Mouse (Mus musculus) lung, embryonic 15.5 days (tissue): ENCODE results near the gene Ddi2. TPM values are rescaled to one million over a fixed set of nuclear protein-coding genes. Genes with fewer than 3 reads are reported as not detected.
"Not testable (repeated sequence)": the region's sequence is repeated elsewhere in the genome, so short reads cannot be mapped to it uniquely, and the experiment has no call there.

ENCODE experiments used
- ATAC-seq: fragments of 200-750 bp; cut with Nextera tagmentation; 2 replicates; pipeline ENCODE4 v1.8.0; 2017; ENCODE audit warnings: moderate number of reproducible peaks, borderline replicate concordance; ENCODE audit not compliant: low FRiP score, low TSS enrichment; ENCODE audit errors: extremely low read depth
- H3K27ac ChIP-seq: fragments of 300-500 bp; sonication (generic); 2 replicates; pipeline ENCODE4 v1.5.1; 2015; ENCODE audit warnings: moderate library complexity, mild to moderate bottlenecking, inconsistent platforms
- H3K27me3 ChIP-seq: fragments of 300-500 bp; sonication (generic); 2 replicates; pipeline ENCODE4 v1.6.1; 2015; ENCODE audit warnings: inconsistent platforms
- H3K36me3 ChIP-seq: fragments of 300-500 bp; sonication (generic); 2 replicates; pipeline ENCODE4 v1.6.1; 2015; ENCODE audit warnings: inconsistent platforms
- H3K4me1 ChIP-seq: fragments of 300-500 bp; sonication (generic); 2 replicates; pipeline ENCODE4 v1.6.1; 2015; ENCODE audit warnings: inconsistent platforms
- H3K4me2 ChIP-seq: fragments of 300-500 bp; sonication (generic); 2 replicates; pipeline ENCODE4 v1.6.1; 2015; ENCODE audit warnings: inconsistent platforms, mild to moderate bottlenecking, moderate library complexity
- H3K4me3 ChIP-seq: fragments of 300-500 bp; sonication (generic); 2 replicates; pipeline ENCODE4 v1.5.1; 2015; ENCODE audit warnings: mild to moderate bottlenecking, inconsistent platforms
- H3K9ac ChIP-seq: fragments of 300-500 bp; sonication (generic); 2 replicates; pipeline ENCODE4 v1.6.1; 2015; ENCODE audit warnings: inconsistent platforms
- H3K9me3 ChIP-seq: fragments of 300-500 bp; sonication (generic); 2 replicates; pipeline ENCODE4 v1.6.1; 2016; ENCODE audit warnings: inconsistent platforms
- WGBS: fragments of 180-500 bp; shearing (Covaris S2); methylation state at CpG from one replicate; pipeline ENCODE4 v1.1.7; 2015; 5-methylcytosine and 5-hydroxymethylcytosine counted together
- polyA plus RNA-seq: library from polyadenylated mRNA; unstranded; fragments of >200 nt; fragmentation: Nextera tagmentation; extraction: Ambion mirVana; gene quantifications from 2 replicates; pipeline ENCODE4 v1.2.1, GENCODE M21; 2015

Gene Ddi2
- 22.1 and 22.8 TPM in 2 replicates for polyA plus RNA-seq

DNA sequence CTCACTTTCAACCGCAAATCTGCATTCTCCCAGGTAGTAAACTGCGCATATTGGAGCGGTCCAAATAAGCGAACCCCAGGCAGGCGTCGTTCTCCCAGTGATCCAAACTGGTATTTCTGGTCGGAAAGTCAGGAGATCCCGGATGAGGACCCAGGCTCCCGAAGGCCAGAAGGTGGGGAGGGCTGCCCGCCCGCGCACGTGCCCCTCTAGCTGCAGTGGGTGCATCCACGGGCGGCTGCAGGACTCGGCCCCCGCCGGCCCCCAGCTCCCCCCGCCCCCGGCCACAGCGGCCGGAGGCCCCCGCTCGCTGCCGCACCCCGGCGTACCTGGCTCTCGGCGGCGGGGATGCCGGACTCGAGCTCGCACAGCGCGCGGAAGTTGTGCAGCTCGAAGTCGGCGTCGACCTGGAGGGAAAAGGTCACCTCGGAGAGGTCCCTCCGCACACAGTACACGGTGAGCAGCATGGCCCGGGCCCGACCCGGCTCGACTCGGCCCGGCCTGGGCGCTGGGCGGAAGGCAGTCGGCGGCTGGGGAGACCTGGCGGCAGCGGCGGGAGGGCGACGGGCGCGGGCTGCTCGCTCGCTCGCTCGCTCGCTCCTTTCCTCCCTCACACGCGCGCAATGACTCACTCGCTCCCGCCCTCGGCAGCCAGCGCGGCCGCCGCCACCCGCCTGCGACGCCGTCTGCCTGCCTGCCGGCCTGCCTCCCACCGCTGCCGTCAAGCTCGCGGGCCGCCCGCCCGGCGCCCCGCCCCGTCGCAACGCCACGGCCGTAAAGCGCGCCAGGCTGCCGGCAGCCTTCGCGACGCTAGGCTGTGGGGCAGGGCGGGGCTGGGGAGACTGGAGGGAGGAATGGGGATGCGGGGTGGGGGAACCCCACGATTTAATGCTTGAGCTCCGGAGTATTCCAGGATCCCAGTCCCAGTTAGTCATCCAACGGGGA, at the start of gene Ddi2:
Gene Ddi2, minus strand, starts transcription at position 689 of the 942 bp plus-strand sequence.
- peak within 1 kb of the TSS; percentile 97 for H3K4me3 ChIP-seq
- H3K9ac ChIP-seq: peak within 1 kb of the TSS; percentile 88
- WGBS: under 1% methylated on average over 84 of the region's 105 CpGs
- peak within 1 kb of the TSS; percentile 78 for H3K4me2 ChIP-seq
- H3K27ac ChIP-seq: peak within 1 kb of the TSS; percentile 96
- 0 out of 2 replicates have a peak, but pooled peaks cover 4% of the 10 kb centered on the region for H3K36me3 ChIP-seq
- peaks cover 41% of the 10 kb centered on the region for H3K4me1 ChIP-seq
- H3K9me3 ChIP-seq: no peaks in the 10 kb centered on the region
- ATAC-seq: peak; percentile 77
- no peaks in the 10 kb centered on the region for H3K27me3 ChIP-seq

DNA sequence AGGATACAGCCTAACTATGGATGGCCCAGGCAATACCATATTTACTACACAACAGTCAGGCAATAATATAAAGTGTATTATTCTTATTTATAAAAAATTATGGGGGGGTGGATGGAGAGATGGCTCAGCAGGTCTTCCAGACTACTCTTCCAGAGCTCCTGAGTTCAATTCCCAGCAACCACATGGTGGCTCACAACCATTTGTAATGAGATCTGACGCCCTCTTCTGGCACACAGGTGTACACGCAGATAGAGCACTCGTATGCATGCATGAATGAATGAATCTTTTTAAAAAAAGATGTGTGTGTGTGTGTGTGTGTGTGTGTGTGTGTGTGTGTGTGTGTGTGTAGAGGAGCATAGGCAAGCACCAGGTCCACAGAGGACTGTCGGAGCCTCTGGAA, 49.8 kb upstream of the Ddi2 start:
- Histone ChIP-seq H3K36me3 (peaks cover 47% of the 10 kb centered on the region), H3K4me1 (peaks cover 14% of the 10 kb centered on the region; the same call in 1 of the 2 replicates)
- not testable (repeated sequence) for H3K4me2 ChIP-seq, ATAC-seq, H3K27ac ChIP-seq, H3K9me3 ChIP-seq, H3K27me3 ChIP-seq, H3K4me3 ChIP-seq, H3K9ac ChIP-seq
- WGBS: 86% methylated on average over 4 of the region's 4 CpGs

DNA sequence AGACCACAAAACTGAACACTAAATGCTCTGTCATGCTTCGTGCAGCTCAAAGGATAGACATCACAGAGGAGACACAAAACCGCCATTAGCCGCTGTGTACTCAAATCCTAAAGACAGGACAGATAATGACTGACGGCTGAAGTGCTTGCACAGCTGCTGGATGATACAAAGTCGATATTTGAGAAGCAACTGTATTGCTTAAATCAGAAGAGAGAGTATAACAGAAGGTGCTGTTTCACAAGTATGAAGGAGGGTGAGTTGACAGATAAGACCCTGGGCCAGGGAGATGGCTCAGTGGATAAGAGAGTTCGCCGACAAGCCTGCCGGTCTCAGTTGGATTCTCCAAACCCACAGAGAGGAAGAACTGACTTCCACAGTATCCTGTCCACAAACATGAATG, 48.6 kb upstream of the Ddi2 start:
- H3K27me3 ChIP-seq: no peaks in the 10 kb centered on the region
- peaks cover 47% of the 10 kb centered on the region for H3K36me3 ChIP-seq
- peaks cover 26% of the 10 kb centered on the region for H3K4me1 ChIP-seq
- WGBS: 85% methylated on average over 8 of the region's 8 CpGs
- no peaks in the 10 kb centered on the region for H3K9me3 ChIP-seq
- no peak for ATAC-seq
- H3K9ac ChIP-seq: no peak overlapping the region
- H3K4me2 ChIP-seq: no peak overlapping the region
- H3K4me3 ChIP-seq: no peak overlapping the region
- H3K27ac ChIP-seq: no peak overlapping the region

DNA sequence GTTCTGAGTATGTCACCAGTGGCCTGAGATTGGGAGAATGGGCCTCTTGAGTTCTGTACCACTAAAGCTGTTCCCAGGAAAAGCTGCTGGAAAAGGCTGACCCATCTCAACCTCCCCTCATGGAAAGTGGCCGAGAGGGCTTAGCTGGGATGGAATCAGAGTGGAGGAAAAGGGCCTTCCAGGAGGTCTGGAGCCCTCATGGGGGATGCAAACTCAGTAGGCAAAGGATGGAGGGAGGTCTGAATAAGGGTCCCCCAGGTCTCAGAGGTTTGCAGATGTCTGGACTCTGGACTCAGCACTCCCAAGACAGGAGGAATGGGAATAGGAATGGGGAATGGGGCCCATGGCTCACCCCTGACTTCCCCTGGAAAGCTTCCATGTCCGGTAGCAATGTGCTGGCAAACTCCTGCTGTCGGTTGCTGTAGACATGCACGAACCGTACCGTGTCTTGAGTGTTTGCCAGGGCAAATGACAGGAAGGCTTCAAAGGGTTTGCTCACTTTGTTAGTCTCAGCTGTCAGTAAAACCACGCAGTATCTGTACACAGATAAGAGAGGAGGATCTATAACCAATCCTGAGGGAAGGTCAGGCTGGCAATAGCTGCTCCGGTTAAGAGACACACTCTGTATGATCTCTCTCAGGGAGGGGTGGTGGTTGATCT, 46.4 kb upstream of the Ddi2 start:
- peaks cover 37% of the 10 kb centered on the region for H3K36me3 ChIP-seq
- no peaks in the 10 kb centered on the region for H3K27me3 ChIP-seq
- H3K9ac ChIP-seq: no peak overlapping the region
- no peak overlapping the region for H3K27ac ChIP-seq
- no peaks in the 10 kb centered on the region for H3K9me3 ChIP-seq
- H3K4me3 ChIP-seq: no peak overlapping the region
- no peak for ATAC-seq
- WGBS: 38% methylated on average over 8 of the region's 8 CpGs
- H3K4me1 ChIP-seq: peaks cover 34% of the 10 kb centered on the region
- H3K4me2 ChIP-seq: no peak overlapping the region

DNA sequence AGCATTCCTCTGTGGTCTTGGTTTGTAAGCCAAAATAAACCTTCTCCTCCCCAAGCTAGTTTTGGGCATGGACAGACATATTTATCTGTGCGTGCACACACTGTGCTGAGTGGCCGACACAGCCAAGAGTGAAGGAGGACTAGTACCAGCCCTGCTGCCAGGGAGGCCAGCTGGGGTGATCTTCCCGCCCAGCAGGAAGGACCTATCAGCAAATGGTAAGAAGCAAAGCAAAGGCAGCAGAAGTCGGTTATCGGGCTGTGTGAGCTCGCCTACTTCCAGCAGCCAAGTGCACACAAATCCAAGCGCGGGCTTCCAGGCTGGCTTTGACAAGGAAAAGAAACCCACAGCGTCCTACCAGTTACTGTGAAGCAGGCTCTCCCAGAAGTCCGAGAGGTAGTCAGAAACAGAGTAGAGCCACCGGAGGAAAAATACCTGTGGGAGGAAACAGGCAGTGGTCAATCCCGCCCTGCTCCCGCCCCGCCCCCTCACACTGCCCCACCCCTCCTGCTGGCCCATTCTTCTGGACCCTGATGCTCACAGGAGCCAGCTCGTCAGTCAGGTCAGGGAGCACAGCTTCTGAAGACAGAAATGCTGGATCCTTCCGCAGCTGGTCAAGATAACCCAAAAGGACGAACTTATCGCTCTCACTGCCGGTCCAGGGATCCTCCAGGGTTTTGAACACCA, 44.3 kb upstream of the Ddi2 start:
- Histone ChIP-seq H3K36me3 (peaks cover 42% of the 10 kb centered on the region), H3K4me1 (peaks cover 34% of the 10 kb centered on the region), H3K27ac (peak overlapping the region; percentile 91), H3K4me3 (no peak overlapping the region), H3K27me3 (no peaks in the 10 kb centered on the region), H3K9ac (no peak overlapping the region), H3K4me2 (peak overlapping the region; percentile 21), H3K9me3 (no peaks in the 10 kb centered on the region)
- WGBS: 52% methylated on average over 19 of the region's 19 CpGs
- peak; percentile 79 for ATAC-seq

DNA sequence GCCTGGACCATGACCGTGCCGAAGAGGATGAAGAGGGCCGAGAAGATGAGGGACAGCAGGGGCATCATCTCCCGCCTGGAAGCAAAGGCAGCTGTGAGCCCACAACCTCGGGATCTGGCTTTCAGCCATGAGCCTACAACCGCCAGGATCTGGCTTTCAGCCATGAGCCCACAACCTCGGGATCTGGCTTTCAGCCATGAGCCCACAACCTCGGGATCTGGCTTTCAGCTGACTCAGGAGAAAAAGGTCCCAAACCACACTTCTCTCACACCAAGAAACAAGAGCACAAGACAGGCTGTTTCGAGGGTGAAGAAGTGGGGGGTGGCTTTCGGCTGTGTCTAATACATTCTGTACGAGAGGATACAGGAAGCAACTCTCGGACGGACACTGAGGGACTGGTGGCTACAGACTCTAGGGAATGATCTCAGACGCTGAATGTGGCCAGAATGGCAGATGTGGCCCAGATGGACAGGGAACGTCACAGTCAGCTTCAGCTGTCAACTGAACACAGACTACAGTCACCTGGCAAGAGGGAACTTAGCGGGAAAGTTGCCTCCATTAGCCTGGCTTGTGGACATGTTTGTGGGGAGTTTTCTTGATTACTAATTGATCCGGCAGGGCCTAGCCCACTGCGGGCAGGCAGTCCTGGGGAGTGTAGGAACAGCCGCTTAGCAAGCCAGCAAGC, 43.6 kb upstream of the Ddi2 start:
- peaks cover 48% of the 10 kb centered on the region for H3K36me3 ChIP-seq
- H3K4me1 ChIP-seq: peaks cover 34% of the 10 kb centered on the region
- peak; percentile 86 for ATAC-seq
- 35% methylated on average over 19 of the region's 19 CpGs for WGBS
- H3K27ac ChIP-seq: peak overlapping the region; percentile 91
- H3K4me2 ChIP-seq: peak overlapping the region; percentile 21
- H3K9ac ChIP-seq: no peak overlapping the region
- H3K4me3 ChIP-seq: no peak overlapping the region
- H3K9me3 ChIP-seq: no peaks in the 10 kb centered on the region
- H3K27me3 ChIP-seq: no peaks in the 10 kb centered on the region

DNA sequence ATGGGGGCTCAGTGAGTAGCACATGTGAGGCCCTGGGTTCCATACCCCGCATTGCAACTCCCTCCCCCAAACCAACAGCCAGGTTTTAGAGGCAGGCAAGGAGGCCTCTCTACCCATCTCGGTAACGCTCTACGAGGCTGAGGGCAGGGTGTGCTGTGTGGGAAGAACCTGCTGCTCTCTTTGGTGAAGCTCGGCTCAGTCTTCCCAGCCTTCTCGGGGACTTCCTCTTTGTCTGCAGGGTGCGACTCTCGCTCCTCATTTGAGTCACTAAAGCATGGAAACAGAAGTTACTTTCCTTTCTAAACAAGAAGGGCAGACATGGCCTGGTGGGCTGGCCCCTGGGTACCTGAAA, 43.1 kb upstream of the Ddi2 start:
- no peak overlapping the region for H3K9ac ChIP-seq

DNA sequence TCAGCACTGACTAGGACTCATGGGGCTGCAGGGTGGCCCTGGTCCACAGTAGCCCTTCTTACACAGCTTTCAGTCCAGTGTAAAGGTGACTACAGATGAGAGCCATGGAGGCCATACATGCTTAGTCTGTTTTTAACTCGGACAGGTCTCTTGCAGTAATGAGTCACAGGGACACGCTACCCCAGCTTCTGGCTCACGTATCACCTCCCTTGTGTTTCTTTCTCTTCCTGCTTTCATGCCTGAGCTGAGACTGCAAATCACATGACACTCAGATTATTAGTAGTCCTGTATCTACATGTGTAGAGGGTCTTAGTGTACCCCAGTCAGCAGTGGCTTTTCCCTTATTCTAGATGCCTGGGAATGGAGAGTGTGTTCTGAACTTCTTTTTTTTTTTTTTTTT, 41.8 kb upstream of the Ddi2 start:
- H3K27me3 ChIP-seq: no peaks in the 10 kb centered on the region
- peaks cover 47% of the 10 kb centered on the region for H3K36me3 ChIP-seq

More for the DNA sequence above, 43.1 kb upstream of the Ddi2 start:
- no peaks in the 10 kb centered on the region for H3K9me3 ChIP-seq
- no peak for ATAC-seq
- H3K4me3 ChIP-seq: no peak overlapping the region
- H3K4me2 ChIP-seq: peak overlapping the region; percentile 21
- no peaks in the 10 kb centered on the region for H3K27me3 ChIP-seq
- H3K4me1 ChIP-seq: peaks cover 34% of the 10 kb centered on the region
- peaks cover 52% of the 10 kb centered on the region for H3K36me3 ChIP-seq
- WGBS: 64% methylated on average over 8 of the region's 8 CpGs
- H3K27ac ChIP-seq: peak overlapping the region; percentile 91

DNA sequence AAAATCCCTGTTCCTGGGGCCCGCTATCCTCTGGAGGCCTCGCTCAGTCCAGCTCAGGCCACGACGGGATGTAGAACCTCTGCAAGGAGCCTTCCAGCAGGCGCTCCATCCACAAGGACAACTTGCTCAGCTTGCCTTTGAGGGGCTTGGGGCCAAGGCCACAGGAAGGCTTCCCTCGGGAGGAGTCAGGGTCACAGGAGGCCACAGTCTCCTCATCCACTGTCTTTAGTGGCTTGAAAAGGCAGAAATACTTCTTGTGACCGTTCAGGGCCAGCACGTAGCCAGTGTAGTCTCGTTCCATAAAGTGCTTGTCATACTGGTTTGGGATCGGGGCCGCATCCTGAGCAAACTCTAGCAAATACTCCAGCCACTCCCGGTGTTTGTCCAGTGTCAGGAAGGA, 40.3 kb upstream of the Ddi2 start:
- WGBS: 76% methylated on average over 12 of the region's 12 CpGs
- Histone ChIP-seq H3K27ac (no peak overlapping the region), H3K36me3 (peaks cover 37% of the 10 kb centered on the region), H3K4me3 (no peak overlapping the region), H3K27me3 (no peaks in the 10 kb centered on the region), H3K9ac (no peak overlapping the region), H3K4me2 (no peak overlapping the region), H3K9me3 (no peaks in the 10 kb centered on the region), H3K4me1 (peaks cover 25% of the 10 kb centered on the region)
- no peak for ATAC-seq

More for the DNA sequence above, 41.8 kb upstream of the Ddi2 start:
- H3K9me3 ChIP-seq: no peaks in the 10 kb centered on the region
- ATAC-seq: no peak
- no peak overlapping the region for H3K27ac ChIP-seq
- no peak overlapping the region for H3K4me3 ChIP-seq
- 93% methylated on average over 3 of the region's 3 CpGs for WGBS
- H3K4me2 ChIP-seq: no peak overlapping the region
- no peak overlapping the region for H3K9ac ChIP-seq
- H3K4me1 ChIP-seq: peaks cover 32% of the 10 kb centered on the region

DNA sequence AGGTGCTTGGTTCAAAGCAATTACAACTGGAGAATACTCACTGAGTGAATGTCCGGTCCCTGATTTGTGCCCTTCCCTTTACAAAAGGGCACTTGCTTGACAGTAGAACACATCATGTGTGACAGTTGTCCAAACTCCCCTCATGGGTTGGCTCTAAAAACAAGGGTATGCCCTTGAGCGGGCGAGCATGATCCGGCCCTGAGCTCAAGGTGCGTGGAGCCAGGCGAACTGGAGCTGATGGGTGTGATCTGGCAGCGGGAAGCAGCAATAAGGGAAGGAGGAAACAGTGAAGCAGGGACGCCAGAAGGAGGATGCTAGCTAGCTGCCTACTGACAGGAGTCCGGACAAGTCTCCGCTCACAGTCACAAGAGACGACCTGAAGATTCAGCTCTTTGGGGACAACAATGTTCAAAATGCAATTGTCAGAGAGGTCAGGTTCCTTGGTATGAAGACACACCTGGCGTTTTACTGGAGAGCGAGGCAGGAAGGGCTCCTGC, 38.9 kb upstream of the Ddi2 start:
- H3K36me3 ChIP-seq: peaks cover 35% of the 10 kb centered on the region
- H3K9me3 ChIP-seq: no peaks in the 10 kb centered on the region
- WGBS: 92% methylated on average over 13 of the region's 13 CpGs

DNA sequence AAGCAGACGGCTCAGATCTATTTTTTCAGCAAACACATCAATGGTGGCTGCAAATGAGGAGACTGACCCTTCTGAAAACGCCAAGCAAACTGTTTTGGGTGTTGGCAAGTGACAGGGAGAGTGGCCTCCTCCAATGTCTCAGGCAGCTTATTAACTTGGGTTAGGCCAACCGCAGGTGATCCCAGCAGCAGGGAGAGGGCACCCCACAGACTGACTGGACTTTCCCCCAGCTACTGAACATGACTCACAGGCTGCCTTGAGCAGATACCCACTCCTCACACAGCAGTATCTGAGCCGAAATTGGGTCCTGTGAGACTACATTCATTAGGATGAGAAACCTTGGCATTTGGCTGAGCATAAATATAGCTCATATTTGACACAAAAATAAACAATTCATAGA, 37.7 kb upstream of the Ddi2 start:
- Histone ChIP-seq H3K4me2 (no peak overlapping the region), H3K36me3 (peaks cover 35% of the 10 kb centered on the region), H3K9ac (no peak overlapping the region), H3K27ac (no peak overlapping the region), H3K4me1 (no peaks in the 10 kb centered on the region), H3K27me3 (no peaks in the 10 kb centered on the region), H3K9me3 (no peaks in the 10 kb centered on the region), H3K4me3 (no peak overlapping the region)
- WGBS: 73% methylated on average over 4 of the region's 4 CpGs
- ATAC-seq: no peak

More for the DNA sequence above, 38.9 kb upstream of the Ddi2 start:
- Histone ChIP-seq H3K4me3 (no peak overlapping the region), H3K27me3 (no peaks in the 10 kb centered on the region), H3K9ac (no peak overlapping the region), H3K27ac (no peak overlapping the region), H3K4me2 (no peak overlapping the region), H3K4me1 (peaks cover 11% of the 10 kb centered on the region)
- ATAC-seq: no peak
